Comparison of ENCODE assay signal across 15 mouse cellular contexts in the genomic region with DNA sequence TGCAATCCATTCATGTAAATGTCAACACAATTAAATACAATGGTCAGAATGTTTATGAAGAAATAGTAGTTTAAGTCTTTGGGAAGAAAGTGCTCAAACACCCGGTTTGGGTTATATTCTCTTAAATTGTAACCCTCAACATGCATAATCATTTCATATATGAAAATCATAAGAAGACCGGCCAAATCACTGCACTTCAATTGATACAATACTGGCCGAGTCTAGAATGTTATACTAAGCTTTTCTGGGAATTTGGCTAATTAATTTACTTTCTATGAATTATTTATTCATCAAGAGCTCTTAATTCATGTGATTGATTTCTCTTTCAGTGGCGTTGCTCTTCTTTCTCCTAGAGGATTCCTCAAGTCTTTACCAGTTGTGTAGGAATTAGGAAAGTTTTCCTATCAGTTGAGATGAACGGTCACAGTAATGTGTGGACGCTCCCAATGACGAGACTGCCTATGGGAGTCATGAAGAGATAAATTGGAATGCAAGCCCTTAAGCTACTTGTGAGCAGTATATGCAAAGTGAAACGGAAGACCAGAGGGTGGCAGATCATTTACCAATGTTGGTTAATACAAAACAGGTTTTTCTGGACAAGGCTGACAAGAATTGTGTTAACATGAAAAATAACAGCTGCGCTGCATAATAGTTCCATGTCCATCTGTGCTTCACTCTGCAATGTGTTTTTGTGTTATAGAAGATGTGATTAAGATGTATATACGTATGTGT.
DNase-seq lines count a peak whose midpoint lies in the region; ATAC-seq and TF ChIP-seq lines count a peak whose summit lies in the region.
"Had no signal": no experiment of that assay in that cellular context is flagged by ENCODE, and none has a peak within 500 bp of the region (broad histone marks: within the 10 kb centered on the region; RNA-seq: fewer than 3 reads in every experiment).

No protein-coding gene starts in this region.

- no peak overlapping the region for H3K4me2 ChIP-seq in kidney, embryonic 16.5 days (replicated peaks; ENCODE audit: low read depth, low read length)
- peak overlapping the region; percentile 36 for H3K4me2 ChIP-seq in forebrain, embryonic 15.5 days (replicated peaks)
- peak overlapping the region; percentile 43 for H3K4me2 ChIP-seq in hindbrain, postnatal 0 days (ENCODE audit: low read depth, low read length)
- no peak overlapping the region for H3K4me2 ChIP-seq in neural tube, embryonic 12.5 days (replicated peaks)
- H3K4me2 ChIP-seq: liver, embryonic 12.5 days had no signal

- DNase-seq in kidney, postnatal 25 days = no peak
- DNase-seq in hindbrain, postnatal 0 days (ENCODE audit: low spot score) = peak; percentile 7
- DNase-seq in adrenal gland, adult (ENCODE audit: inconsistent age in 2 of 2, low spot score in 1 of 2) = no peak
- no peak for DNase-seq in right cerebral cortex, postnatal 36 days (ENCODE audit: low spot score in 2 of 2)
- no peak for DNase-seq in spleen, adult 12 weeks (ENCODE audit: low spot score)
- DNase-seq: adrenal gland, postnatal 14 days; B cell, adult 2 months; cerebellum, adult 8-10 months; gastrocnemius, postnatal 10 days; thymus, postnatal 25 days had no signal

- ATAC-seq in kidney, embryonic 16.5 days (ENCODE audit: low FRiP score, low TSS enrichment) = 0 out of 2 replicates have a peak, but pooled peaks have one; percentile 59
- ATAC-seq in forebrain, embryonic 15.5 days (replicated peaks) = peak; percentile 55
- no peak for ATAC-seq in hindbrain, postnatal 0 days
- ATAC-seq in neural tube, embryonic 12.5 days (ENCODE audit: low FRiP score, low read depth) = peak; percentile 26; the same call in 1 of the 2 replicates
- ATAC-seq: liver, embryonic 12.5 days had no signal

- H3K9ac ChIP-seq in kidney, embryonic 16.5 days (replicated peaks; ENCODE audit: low read length) = no peak overlapping the region
- no peak overlapping the region for H3K9ac ChIP-seq in forebrain, embryonic 15.5 days (replicated peaks)
- no peak overlapping the region for H3K9ac ChIP-seq in hindbrain, postnatal 0 days (replicated peaks; ENCODE audit: low read length)
- no peak overlapping the region for H3K9ac ChIP-seq in neural tube, embryonic 12.5 days
- H3K9ac ChIP-seq: liver, embryonic 12.5 days had no signal

- 80% methylated on average over 10 of the region's 10 CpGs for WGBS in kidney, embryonic 16.5 days
- WGBS in forebrain, embryonic 15.5 days = 46% methylated on average over 10 of the region's 10 CpGs
- WGBS in hindbrain, postnatal 0 days = 50% methylated on average over 10 of the region's 10 CpGs
- 78% methylated on average over 10 of the region's 10 CpGs for WGBS in neural tube, embryonic 12.5 days

- no peak overlapping the region for H3K4me3 ChIP-seq in kidney, embryonic 16.5 days (ENCODE audit: low read length)
- H3K4me3 ChIP-seq in forebrain, embryonic 15.5 days = peak overlapping the region; percentile 22; the same call in 1 of the 2 replicates
- H3K4me3 ChIP-seq in hindbrain, postnatal 0 days (ENCODE audit: low read length) = no peak overlapping the region
- H3K4me3 ChIP-seq in neural tube, embryonic 12.5 days = no peak overlapping the region
- H3K4me3 ChIP-seq: left cerebral cortex, adult 2 months; liver, embryonic 12.5 days had no signal

- TF ChIP-seq CTCF in hindbrain, postnatal 0 days (IDR thresholded peaks at IDR 0.05; ENCODE audit: low read depth) = no peak

- H3K9me3 ChIP-seq in kidney, embryonic 16.5 days (ENCODE audit: low read length) = no peaks in the 10 kb centered on the region
- H3K9me3 ChIP-seq in forebrain, embryonic 15.5 days = no peaks in the 10 kb centered on the region
- no peaks in the 10 kb centered on the region for H3K9me3 ChIP-seq in hindbrain, postnatal 0 days (ENCODE audit: low read length)
- H3K9me3 ChIP-seq in neural tube, embryonic 12.5 days = no peaks in the 10 kb centered on the region
- H3K9me3 ChIP-seq: liver, embryonic 12.5 days had no signal

- H3K4me1 ChIP-seq in kidney, embryonic 16.5 days (ENCODE audit: insufficient read depth, low read length) = no peaks in the 10 kb centered on the region
- peaks cover 17% of the 10 kb centered on the region for H3K4me1 ChIP-seq in forebrain, embryonic 15.5 days
- no peaks in the 10 kb centered on the region for H3K4me1 ChIP-seq in hindbrain, postnatal 0 days (ENCODE audit: insufficient read depth, low read length)
- no peaks in the 10 kb centered on the region for H3K4me1 ChIP-seq in neural tube, embryonic 12.5 days
- H3K4me1 ChIP-seq: liver, embryonic 12.5 days had no signal

- H3K27me3 ChIP-seq in kidney, embryonic 16.5 days (ENCODE audit: insufficient read depth, low read length) = no peaks in the 10 kb centered on the region
- no peaks in the 10 kb centered on the region for H3K27me3 ChIP-seq in forebrain, embryonic 15.5 days
- H3K27me3 ChIP-seq in hindbrain, postnatal 0 days (ENCODE audit: insufficient read depth, low read length) = no peaks in the 10 kb centered on the region
- no peaks in the 10 kb centered on the region for H3K27me3 ChIP-seq in neural tube, embryonic 12.5 days (replicated peaks)
- H3K27me3 ChIP-seq: liver, embryonic 12.5 days had no signal

- no peak overlapping the region for H3K27ac ChIP-seq in kidney, embryonic 16.5 days (ENCODE audit: low read length)
- peak overlapping the region; percentile 58 for H3K27ac ChIP-seq in forebrain, embryonic 15.5 days (replicated peaks)
- H3K27ac ChIP-seq in hindbrain, postnatal 0 days = no peak overlapping the region
- H3K27ac ChIP-seq in neural tube, embryonic 12.5 days = no peak overlapping the region
- H3K27ac ChIP-seq: left cerebral cortex, adult 2 months; liver, embryonic 12.5 days had no signal

- H3K36me3 ChIP-seq in kidney, embryonic 16.5 days (ENCODE audit: insufficient read depth, low read length) = no peaks in the 10 kb centered on the region
- H3K36me3 ChIP-seq in forebrain, embryonic 15.5 days = no peaks in the 10 kb centered on the region
- no peaks in the 10 kb centered on the region for H3K36me3 ChIP-seq in hindbrain, postnatal 0 days (ENCODE audit: insufficient read depth, low read length)
- H3K36me3 ChIP-seq in neural tube, embryonic 12.5 days = no peaks in the 10 kb centered on the region
- H3K36me3 ChIP-seq: liver, embryonic 12.5 days had no signal

Comparison
In these comparisons a context has a peak if more than half of its experiments do, and no peak if none do; other contexts are left out.
1. H3K4me2 ChIP-seq: peak in forebrain, embryonic 15.5 days (single experiment) and hindbrain, postnatal 0 days (single experiment); none in kidney, embryonic 16.5 days (single experiment) and neural tube, embryonic 12.5 days (single experiment).